Mouse (Mus musculus) brain, embryonic 14.5 days (tissue): ENCODE results near the gene Csf3. TPM values are rescaled to one million over a fixed set of nuclear protein-coding genes. Genes with fewer than 3 reads are reported as not detected.

ENCODE experiments used
- DNase-seq: peaks from one replicate; pipeline ENCODE4 v3.0.0-alpha.2; 2011; ENCODE audit warnings: low read depth
- CTCF ChIP-seq: fragments of 200-500 bp; IDR thresholded peaks from 2 replicates; pipeline ENCODE4 v1.5.1; 2012; ENCODE audit warnings: inconsistent platforms, mild to moderate bottlenecking, moderate library complexity, borderline replicate concordance; ENCODE audit not compliant: insufficient read depth, insufficient read length; ENCODE audit errors: extremely low read depth
- POLR2A ChIP-seq: fragments of 200-500 bp; IDR thresholded peaks from 2 replicates; pipeline ENCODE4 v1.6.1; 2012; ENCODE audit warnings: mild to moderate bottlenecking, inconsistent platforms, borderline replicate concordance; ENCODE audit not compliant: poor library complexity, insufficient read depth, insufficient read length, severe bottlenecking; ENCODE audit errors: extremely low read depth
- polyA plus RNA-seq: library from polyadenylated mRNA; depleted of rRNA; stranded (reverse); fragments of >200 nt; gene quantifications from 2 replicates; pipeline ENCODE4 v1.2.3, GENCODE M21; 2012

Csf3 gene
- polyA plus RNA-seq, 1 experiment: not detected

DNA sequence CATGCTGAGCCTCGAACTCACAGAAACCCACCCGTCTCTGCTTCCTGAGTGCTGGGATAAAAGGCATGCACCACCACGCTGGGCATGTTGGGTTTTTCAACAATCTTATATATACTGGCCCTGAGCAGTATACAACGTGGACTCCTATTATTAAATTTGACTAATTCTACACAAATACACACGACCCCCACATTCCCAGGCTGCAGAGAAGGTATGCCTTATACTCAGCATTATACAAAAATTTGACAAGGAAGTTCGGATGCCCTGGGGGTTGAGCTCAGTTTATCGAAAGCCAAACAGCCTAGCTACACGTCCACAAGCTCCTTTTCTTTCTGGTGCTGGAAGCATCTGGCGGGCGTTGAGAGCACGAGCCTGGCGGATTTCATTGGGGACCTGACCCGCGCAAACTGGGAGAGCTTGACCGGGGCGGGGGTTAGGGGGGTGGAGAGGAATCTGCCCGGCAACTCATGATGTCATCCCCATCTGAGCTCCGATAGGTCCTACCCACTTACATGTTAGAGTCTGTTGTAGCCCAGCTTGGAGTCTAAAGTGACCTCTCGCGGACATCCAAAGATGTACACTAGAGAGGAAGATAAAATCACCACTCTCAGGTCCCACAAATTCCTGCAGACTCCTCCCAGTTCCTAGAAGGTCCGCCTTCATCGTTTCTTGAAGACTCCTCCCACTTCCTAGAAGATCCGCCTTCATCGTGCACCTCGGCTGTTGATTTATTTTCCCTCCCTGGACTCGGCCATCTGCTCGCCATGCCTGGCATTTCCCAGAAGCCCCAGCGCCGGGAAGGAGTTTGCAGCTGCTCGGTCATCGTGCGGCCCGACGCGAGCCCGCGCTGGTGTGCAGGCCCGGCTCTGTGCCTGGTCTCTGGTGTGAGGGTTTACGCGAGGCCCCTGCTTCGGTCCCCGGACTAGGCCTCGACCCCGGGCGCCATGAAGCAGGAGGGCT lies 19.0 kb upstream of the Csf3 start, which contains the start of gene Psmd3:
TSS of gene Psmd3 (plus strand) at position 769 of the 960 bp plus-strand sequence.
- DNase-seq: peak; percentile 99
- TF ChIP-seq CTCF: peak; percentile 24; the same call in 1 of the 2 replicates
- TF ChIP-seq POLR2A: peak; percentile 83; the same call in 1 of the 2 replicates

DNA sequence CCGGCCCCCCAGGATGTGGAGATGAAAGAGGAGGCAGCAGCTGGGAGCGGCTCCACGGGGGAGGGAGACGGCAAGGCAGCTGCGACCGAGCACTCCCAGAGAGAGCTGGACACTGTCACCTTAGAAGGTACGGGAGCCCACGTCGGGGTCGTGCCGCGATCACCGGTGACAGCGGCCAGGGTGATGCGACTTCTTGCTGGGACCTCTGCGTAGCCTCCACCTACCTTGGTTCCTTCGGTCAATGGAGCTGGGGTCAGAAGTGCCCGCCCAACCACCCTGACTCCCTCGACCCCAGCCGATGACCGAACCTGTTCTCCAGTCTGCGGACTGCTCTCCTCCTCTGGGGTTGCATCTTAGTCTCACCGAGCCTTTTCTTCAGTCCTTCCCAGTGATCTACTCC lies 18.3 kb upstream of the Csf3 start:
- DNase-seq: no peak
- TF ChIP-seq CTCF: no peak
- no peak for TF ChIP-seq POLR2A

DNA sequence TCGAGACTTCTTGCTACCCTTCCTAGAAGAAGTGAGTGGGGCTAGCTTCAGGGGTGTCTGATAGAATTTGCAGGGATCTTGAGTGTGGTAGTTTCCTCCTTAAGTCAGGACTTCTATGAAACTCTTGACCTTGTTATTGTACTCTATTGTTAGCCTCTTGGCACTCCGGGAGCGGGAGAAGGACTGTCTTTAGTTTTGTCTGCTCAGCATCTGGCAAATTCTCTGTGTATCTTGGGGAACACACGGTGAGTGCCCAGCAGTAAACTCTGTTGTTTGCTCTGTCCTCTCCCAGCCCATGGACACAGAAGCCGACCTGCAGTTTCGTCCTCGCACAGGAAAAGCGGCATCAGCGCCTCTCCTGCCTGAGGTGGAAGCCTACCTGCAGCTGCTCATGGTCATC lies 15.4 kb upstream of the Csf3 start:
- TF ChIP-seq POLR2A: no peak
- no peak for TF ChIP-seq CTCF
- no peak for DNase-seq

DNA sequence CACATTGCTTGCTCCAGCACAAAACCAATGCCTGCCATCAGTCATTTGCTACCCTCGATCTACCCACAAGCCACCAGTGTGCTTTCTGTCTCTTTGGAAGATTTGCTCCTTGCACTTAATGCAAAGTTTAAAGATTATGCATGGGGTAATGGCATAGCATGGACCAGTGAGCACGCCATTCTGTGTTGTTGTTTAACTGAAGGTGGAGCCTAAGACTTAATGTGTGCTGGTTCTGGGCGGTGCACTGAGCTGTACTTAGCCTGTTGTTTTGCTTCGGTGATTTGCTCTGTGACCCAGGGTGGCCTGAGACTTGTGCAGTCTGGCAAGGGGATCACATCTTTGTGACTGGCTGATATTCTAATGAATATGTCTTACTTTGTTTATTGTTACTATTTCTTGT lies 14.1 kb upstream of the Csf3 start:
- DNase-seq: no peak
- TF ChIP-seq CTCF (no peak), POLR2A (no peak)

DNA sequence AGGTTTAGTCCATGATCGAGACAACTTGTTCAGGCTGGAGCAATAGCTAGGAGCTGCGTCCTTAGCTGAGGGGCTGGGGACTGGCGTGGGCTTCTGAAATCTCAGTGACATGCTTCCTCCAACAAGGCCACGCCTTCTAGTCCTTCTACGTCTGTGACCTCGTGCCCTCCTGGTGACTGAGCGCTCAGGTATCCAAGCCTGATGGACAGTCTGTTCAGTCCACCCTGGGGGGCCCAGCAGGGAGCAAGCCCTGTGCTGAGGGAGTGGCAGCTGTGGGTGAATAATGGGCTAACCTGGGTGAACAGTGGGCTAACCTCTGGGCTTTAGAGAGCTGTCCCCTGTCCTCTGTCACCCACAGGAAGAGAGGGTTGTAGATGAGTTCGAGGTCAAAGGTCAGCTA lies 13.1 kb upstream of the Csf3 start:
- no peak for DNase-seq
- TF ChIP-seq POLR2A (no peak), CTCF (no peak)

DNA sequence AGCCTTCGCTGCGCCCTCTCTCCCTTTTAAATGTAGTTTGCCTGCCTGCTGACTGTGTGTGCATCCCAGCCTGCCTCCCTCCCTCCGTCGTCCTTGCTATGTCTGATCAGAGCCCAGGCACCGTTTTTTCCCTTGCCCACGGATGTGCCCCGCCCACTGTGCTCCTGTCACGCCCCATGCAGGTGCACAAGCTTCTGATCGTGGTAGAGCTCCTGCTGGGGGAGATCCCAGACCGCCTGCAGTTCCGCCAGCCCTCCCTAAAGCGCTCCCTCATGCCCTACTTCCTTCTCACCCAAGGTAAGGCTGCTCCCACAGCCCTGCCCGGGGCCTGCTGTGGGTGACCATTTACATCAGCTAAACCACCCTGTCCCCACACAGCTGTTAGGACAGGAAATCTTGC lies 7.9 kb upstream of the Csf3 start:
- TF ChIP-seq POLR2A (no peak), CTCF (no peak)
- DNase-seq: no peak

DNA sequence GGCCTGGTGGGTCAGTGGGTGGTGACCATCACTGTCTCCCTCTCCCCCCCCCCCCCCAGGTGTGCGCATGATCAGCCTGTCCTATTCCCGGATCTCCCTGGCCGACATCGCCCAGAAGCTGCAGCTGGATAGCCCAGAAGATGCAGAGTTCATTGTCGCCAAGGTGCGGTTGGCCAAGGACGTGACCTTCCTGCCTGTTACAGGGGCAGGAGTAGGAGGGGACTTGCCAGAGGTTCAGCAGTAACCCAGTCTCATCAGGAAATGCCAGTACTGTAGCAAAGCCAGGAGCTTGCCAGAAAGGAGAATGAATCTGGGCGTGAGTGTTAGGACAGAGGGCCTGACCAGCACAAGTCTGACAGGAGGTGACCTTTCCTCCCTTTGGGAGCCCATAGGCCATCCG lies 7.3 kb upstream of the Csf3 start:
- DNase-seq: no peak
- no peak for TF ChIP-seq POLR2A
- TF ChIP-seq CTCF: no peak

DNA sequence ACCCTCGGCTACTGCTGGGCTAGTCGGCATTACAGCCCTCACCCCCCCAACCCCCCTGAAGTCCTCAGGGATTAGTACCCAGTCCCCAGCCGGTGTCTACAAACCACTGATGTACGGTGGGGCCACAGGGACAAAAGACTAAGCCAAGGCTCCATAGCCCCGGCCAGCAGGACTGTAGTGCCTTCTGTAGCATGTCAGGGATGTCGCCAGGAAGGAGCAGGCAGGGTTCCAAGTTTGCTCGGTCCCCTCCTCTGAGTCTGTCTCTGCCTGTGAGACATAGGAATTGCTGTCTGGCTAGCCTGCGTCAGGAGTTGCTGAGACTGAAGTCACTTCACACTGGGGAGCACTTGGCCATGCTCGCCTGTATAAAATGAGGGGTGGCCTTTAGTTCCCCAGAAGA lies 6.8 kb upstream of the Csf3 start:
- TF ChIP-seq CTCF (no peak), POLR2A (no peak)
- DNase-seq: no peak

DNA sequence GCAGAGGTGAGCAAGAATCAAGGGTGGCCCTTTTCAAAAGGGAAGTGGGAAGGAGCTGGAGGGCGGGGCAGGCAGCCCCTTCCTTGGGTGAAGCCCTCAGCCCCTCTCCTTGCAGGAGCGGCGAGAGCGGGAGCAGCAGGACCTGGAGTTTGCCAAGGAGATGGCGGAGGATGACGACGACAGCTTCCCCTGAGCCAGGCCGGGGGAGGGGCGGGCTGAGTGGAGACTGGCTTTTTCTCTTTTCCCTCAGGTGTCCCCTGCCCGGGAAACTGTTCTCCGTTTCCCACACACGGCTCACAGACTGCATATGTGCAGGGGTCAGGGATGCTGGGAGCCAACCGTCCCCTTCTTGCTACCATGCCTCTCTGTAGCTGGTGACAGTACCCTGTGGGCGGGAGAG lies 5.7 kb upstream of the Csf3 start:
- no peak for TF ChIP-seq POLR2A
- TF ChIP-seq CTCF: no peak

DNA sequence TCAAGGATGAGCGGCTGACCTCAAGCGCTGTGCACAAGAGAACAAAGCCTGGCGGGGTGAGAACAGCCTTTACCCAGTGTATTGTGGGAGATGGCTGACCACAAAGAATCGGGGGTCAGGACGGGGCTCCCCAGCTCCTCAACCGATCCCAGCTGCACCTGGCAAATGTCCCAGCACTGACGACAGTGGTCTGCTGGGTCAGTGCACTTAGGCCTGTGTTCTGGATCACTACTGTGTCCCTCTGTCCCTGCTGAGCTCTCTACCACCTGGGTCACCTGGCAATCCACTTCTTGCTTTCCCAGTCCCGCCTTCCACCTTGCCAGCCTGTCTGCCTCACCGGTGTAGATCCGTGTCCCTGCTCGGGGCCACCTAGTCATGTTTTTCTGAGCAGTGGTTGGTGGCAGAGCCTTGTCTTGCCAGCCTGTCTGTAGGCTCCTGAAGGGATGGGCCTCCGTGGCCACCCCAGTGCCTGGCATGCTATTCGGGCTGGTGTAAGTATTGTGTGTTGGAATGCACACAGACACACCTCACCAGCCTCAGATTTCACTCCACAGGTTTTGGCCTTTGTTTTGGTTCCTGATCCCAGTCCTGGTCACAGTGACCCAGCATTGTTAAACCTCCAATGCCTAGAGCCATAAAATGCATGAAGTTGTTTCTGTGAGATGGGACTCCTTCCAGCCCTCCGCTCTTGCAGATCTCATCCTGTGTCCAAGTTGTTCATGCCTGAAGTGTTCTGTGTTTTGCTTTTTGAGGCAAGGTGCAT lies 4.4 kb upstream of the Csf3 start:
- no peak for DNase-seq

More for the DNA sequence above, 5.7 kb upstream of the Csf3 start:
- DNase-seq: no peak

DNA sequence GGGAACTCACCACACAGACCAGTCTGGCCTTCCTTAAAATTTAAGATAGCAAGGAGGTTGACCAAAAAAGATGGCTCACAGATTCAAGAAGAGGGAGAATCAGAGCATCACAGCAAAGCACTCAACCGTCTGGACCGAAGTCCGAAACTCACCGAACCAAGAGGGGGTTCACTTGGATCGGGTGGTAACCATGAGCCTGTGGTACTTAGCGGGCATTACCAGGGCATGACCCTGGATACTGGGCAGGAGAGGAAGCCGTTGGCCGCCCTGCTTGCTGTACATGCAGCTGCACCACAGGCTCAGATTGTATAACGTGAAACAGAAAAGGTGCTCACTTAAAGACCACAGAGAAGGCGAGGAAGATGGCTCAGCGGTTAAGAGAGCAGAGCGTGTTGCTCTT lies 3.8 kb upstream of the Csf3 start:
- no peak for DNase-seq
- no peak for TF ChIP-seq CTCF
- no peak for TF ChIP-seq POLR2A

More for the DNA sequence above, 4.4 kb upstream of the Csf3 start:
- TF ChIP-seq POLR2A (no peak), CTCF (no peak)
